Mouse (Mus musculus) cerebellum, adult (tissue): ENCODE measurements at regions not wholly inside any gene's neighbourhood (a gene's known extent, or its start where the extent isn't known, plus 50 kb on each side); places are given as distances from the start of the nearest gene placed in this dataset.
A peak's percentile ranks its signal among the peaks of the same experiment; 100 is the strongest.

Experiments
- ATAC-seq: cut with Nextera tagmentation; 2 replicates; pipeline ENCODE4 v1.9.2; 2017; ENCODE audit warnings: mild to moderate bottlenecking, moderate library complexity, mixed read lengths; ENCODE audit not compliant: insufficient number of reproducible peaks, low FRiP score, low TSS enrichment

- no peak for ATAC-seq
These were observed 114.8 kb upstream of the Fam49a start for GRCm38 (mm10) chr12:12147088-12147687.

DNA sequence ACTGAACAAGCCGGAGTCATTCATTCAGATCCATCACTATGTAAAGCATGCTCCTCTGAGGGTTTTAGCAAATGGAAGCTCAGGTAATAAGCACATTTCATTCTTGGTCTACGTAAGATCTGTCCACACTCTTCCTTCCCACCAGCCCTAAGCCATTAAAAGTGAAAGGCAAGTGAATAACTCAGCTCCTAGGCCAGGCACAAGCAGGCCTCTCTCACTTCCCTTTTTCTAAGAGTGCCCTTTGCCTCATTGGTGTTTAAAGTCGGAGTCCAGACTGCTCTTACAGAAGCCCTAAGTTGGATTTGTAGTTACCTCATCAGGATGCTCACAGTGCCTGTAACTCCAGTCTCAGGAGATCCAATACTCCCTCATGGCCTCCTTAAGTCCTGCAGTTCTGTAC, 114.1 kb upstream of the Fam49a start:
- ATAC-seq: no peak

DNA sequence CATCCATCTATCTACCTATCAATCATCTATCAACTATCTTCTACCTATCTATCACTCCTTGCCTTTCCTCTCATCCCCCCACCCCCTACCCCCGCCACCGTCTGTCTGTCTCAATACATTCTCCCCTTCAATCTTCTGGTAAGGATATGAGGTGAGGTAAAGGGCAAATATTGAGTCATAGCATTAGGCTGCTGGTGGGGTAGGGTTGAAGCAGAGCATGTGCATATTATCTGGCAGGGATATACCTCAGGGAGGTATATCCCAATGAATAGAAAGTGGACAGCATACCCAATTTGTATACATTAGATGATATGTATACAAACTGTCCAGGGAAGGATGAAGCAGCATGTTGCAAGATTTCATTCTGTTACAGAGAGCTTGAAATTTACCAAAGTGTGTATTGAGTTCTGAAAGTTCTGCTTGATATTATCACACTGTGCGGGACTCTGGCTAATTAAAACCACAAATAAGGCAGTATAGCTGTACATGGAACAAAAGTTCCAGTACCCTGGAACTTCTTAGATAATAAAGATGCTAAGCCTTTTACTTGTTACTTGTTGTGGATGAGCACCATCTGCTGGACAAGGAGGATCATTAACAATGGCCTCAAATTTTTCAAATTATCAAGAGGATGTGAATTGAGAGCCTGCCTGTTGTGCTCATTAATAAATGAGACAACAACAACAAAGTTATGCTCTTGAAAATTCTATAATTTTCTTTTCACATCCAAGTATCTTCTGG, 113.1 kb upstream of the Fam49a start:
- ATAC-seq: no peak

DNA sequence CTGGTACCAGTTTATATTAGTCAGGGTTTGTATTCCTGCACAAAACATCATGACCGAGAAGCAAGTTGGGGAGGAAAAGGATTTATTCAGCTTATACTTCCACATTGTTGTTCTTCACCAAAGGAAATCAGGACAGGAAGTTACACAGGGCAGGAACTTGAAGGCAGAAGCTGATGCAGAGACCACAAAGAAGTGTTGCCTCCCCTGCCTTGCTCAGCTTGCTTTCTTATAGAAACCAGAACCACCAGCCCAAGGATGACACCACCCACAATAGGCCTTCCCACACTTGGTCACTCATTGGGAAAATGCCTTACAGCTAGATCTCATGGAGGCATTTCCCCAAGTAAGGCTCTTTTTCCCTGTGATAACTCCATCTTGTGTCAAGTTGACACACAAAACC, 97.5 kb upstream of the Fam49a start:
- no peak for ATAC-seq

DNA sequence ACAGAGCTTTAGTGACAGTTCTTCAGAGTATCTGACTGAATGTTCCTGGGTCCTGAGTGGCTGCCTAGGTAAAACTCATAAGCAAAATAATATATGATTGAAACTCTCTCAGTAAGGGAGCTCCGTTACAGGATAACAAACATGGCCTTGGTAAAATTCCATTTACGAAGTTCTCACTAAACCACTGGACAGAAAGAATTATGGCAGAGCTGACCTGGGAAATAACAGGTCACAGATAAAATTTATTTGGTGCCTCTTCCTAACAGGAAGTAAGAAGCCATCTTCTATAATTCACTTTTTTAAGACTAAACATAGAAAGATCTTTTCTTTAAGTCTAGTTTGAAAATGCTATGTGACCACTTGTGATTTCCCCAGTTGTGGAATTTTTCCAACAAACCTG, 91.4 kb upstream of the Fam49a start:
- no peak for ATAC-seq

DNA sequence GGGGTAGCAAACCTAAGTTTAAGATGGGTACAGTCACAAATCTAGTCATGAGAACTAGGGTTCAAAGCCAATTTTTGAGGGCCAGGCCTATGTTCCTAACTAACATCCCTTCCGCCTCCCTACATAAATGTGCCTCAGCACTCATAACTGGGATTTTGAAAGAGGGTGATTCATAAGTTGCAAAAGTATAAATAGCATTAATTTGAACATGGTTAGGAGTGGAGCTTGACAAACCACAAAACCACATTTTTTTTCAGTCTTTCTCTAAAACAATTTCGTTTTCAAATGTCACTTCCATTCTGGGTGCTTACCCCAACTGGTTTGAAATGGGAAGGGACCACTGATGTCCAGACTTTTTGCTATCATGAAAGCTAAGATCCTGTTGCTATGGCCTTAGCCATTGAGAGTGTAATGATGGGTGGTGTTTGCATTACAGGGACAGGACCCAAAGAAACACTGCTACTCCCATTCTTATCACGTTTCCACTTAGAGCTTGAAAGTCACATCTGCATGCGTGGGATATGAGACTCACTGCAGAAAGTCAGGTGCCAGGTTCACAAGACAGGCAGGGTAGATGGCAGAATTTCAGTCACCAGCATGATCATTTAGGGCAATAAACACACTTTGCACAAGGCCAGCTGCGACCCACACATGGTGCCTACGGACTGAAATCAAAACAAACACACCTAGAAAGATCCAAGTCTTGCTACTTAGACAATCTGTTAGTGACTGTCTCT, 89.7 kb upstream of the Fam49a start:
- no peak for ATAC-seq

- peak; percentile 65 for ATAC-seq
These were observed 85.3 kb upstream of the Fam49a start for GRCm38 (mm10) chr12:12176331-12177263.

- ATAC-seq: no peak
These were observed 84.5 kb upstream of the Fam49a start for GRCm38 (mm10) chr12:12177264-12178043.

- ATAC-seq: no peak
These were observed 83.5 kb upstream of the Fam49a start for GRCm38 (mm10) chr12:12178391-12178790.

DNA sequence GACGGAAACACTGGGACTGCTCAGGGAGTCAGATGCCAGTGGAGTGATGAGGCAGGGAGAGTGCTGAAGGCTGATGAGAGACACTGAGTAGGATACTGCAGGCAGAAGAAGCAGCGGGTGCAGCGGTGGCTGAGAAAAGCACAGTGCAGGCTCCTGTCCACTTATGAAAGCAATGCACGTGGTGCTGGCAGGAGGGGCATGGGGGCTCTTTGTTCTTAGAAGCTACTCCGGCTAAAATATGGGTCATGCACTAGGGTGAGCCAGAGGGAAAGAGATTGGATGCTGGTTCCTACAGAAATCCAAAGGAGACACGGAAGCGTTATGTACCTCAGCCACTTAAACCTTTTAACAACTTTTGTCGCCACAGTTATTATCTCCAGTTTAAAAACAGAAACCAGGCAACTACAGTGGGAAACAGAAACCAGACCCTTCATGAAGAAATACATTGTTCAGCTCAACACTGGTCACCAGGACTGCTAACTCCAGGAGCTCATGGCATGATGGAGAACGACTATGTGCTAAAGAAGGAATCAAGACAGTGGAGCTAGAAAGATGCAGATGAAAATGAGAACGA, 82.6 kb upstream of the Fam49a start:
- no peak for ATAC-seq

DNA sequence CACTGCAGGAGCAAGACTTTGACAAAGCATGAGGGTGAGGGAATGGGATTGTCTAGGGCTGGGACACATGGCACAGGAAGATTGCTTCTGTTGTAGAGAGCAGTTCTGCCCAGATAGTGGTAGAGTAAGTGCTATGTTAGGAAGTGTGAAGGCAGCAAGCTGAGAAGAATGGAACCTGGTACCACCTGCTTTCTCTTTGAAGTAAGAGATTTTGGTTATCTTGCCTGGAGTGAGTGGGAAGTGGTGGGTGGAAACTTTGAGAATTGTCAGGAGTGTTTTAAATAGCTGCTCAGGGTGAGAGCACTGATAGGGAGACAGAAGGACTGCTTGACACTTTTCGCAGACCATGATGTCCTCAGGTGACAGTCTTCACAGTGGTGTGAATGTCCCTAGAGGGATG, 81.0 kb upstream of the Fam49a start:
- ATAC-seq: no peak

GRCm38 (mm10) chr12:12181686-12182085, 80.3 kb upstream of the Fam49a start:
- no peak for ATAC-seq

GRCm38 (mm10) chr12:12186353-12186752, 75.6 kb upstream of the Fam49a start:
- ATAC-seq: no peak

- no peak for ATAC-seq
These were observed 66.9 kb upstream of the Fam49a start for GRCm38 (mm10) chr12:12195066-12195465.

- no peak for ATAC-seq
These were observed 65.3 kb upstream of the Fam49a start for GRCm38 (mm10) chr12:12196627-12197026.

GRCm38 (mm10) chr12:12208216-12208615, 53.7 kb upstream of the Fam49a start:
- no peak for ATAC-seq
